Mouse (Mus musculus): ENCODE measurements around the gene Blm. TPM values are rescaled to one million over a fixed set of nuclear protein-coding genes. Genes with fewer than 3 reads are reported as not detected.

The Blm gene
- polyA plus RNA-seq, 1 experiment from 2014 or later: 33.1 TPM

- H3K9me3 ChIP-seq: no peaks in the 10 kb centered on the region
- 95% methylated on average over 7 of the region's 7 CpGs for WGBS
- H3K4me3 ChIP-seq: no peak overlapping the region
- no peaks in the 10 kb centered on the region for H3K27me3 ChIP-seq (ENCODE audit: insufficient read depth, poor library complexity, severe bottlenecking)
- no peak overlapping the region for H3K27ac ChIP-seq
- H3K36me3 ChIP-seq: peaks cover 77% of the 10 kb centered on the region
- DNase-seq (ENCODE audit: low spot score): no peak
- no peaks in the 10 kb centered on the region for H3K4me1 ChIP-seq (replicated peaks)
These were observed 61.1 kb downstream of the Blm start for GRCm38 (mm10) chr7:80473837-80474236.

GRCm38 (mm10) chr7:80468851-80469250, 66.1 kb downstream of the Blm start:
- 94% methylated on average over 2 of the region's 2 CpGs for WGBS
- H3K27ac ChIP-seq: no peak overlapping the region
- no peaks in the 10 kb centered on the region for H3K9me3 ChIP-seq
- H3K4me1 ChIP-seq (replicated peaks): no peaks in the 10 kb centered on the region
- peaks cover 89% of the 10 kb centered on the region for H3K36me3 ChIP-seq
- no peaks in the 10 kb centered on the region for H3K27me3 ChIP-seq (ENCODE audit: insufficient read depth, poor library complexity, severe bottlenecking)
- no peak overlapping the region for H3K4me3 ChIP-seq
- no peak for DNase-seq (ENCODE audit: low spot score)

- Histone ChIP-seq H3K9me3 (no peaks in the 10 kb centered on the region), H3K36me3 (peaks cover 91% of the 10 kb centered on the region), H3K4me3 (no peak overlapping the region), H3K4me1 (replicated peaks) (no peaks in the 10 kb centered on the region), H3K27ac (no peak overlapping the region), H3K27me3 (ENCODE audit: insufficient read depth, poor library complexity, severe bottlenecking) (no peaks in the 10 kb centered on the region)
- WGBS: 96% methylated on average over 2 of the region's 2 CpGs
- DNase-seq (ENCODE audit: low spot score): no peak
These were observed 67.6 kb downstream of the Blm start for GRCm38 (mm10) chr7:80467334-80467733.

GRCm38 (mm10) chr7:80464831-80465230, 70.1 kb downstream of the Blm start:
- Histone ChIP-seq H3K4me3 (no peak overlapping the region), H3K36me3 (peaks cover 95% of the 10 kb centered on the region), H3K27me3 (ENCODE audit: insufficient read depth, poor library complexity, severe bottlenecking) (no peaks in the 10 kb centered on the region), H3K9me3 (no peaks in the 10 kb centered on the region), H3K4me1 (replicated peaks) (no peaks in the 10 kb centered on the region), H3K27ac (no peak overlapping the region)
- 86% methylated on average over 5 of the region's 5 CpGs for WGBS
- no peak for DNase-seq (ENCODE audit: low spot score)

- no peaks in the 10 kb centered on the region for H3K27me3 ChIP-seq (ENCODE audit: insufficient read depth, poor library complexity, severe bottlenecking)
- H3K36me3 ChIP-seq: peaks cover 95% of the 10 kb centered on the region
- H3K27ac ChIP-seq: no peak overlapping the region
- DNase-seq (ENCODE audit: low spot score): no peak
- no peaks in the 10 kb centered on the region for H3K9me3 ChIP-seq
- WGBS: 88% methylated on average over 7 of the region's 7 CpGs
- H3K4me3 ChIP-seq: no peak overlapping the region
- no peaks in the 10 kb centered on the region for H3K4me1 ChIP-seq (replicated peaks)
These were observed 73.0 kb downstream of the Blm start for GRCm38 (mm10) chr7:80461891-80462290.

GRCm38 (mm10) chr7:80460892-80461291, 74.0 kb downstream of the Blm start:
- WGBS: 97% methylated on average over 4 of the region's 4 CpGs
- H3K36me3 ChIP-seq: peaks cover 95% of the 10 kb centered on the region
- DNase-seq (ENCODE audit: low spot score): no peak
- no peaks in the 10 kb centered on the region for H3K4me1 ChIP-seq (replicated peaks)
- no peaks in the 10 kb centered on the region for H3K27me3 ChIP-seq (ENCODE audit: insufficient read depth, poor library complexity, severe bottlenecking)
- H3K9me3 ChIP-seq: no peaks in the 10 kb centered on the region
- no peak overlapping the region for H3K4me3 ChIP-seq
- H3K27ac ChIP-seq: no peak overlapping the region

- Histone ChIP-seq H3K4me1 (replicated peaks) (no peaks in the 10 kb centered on the region), H3K27me3 (ENCODE audit: insufficient read depth, poor library complexity, severe bottlenecking) (no peaks in the 10 kb centered on the region), H3K9me3 (no peaks in the 10 kb centered on the region), H3K27ac (no peak overlapping the region), H3K4me3 (no peak overlapping the region), H3K36me3 (peaks cover 94% of the 10 kb centered on the region)
- WGBS: 96% methylated on average over 5 of the region's 5 CpGs
- no peak for DNase-seq (ENCODE audit: low spot score)
These were observed 74.7 kb downstream of the Blm start for GRCm38 (mm10) chr7:80460199-80460598.

GRCm38 (mm10) chr7:80457831-80458343, 77.0 kb downstream of the Blm start:
- Histone ChIP-seq H3K9me3 (no peaks in the 10 kb centered on the region), H3K27ac (no peak overlapping the region), H3K36me3 (peaks cover 95% of the 10 kb centered on the region), H3K4me3 (no peak overlapping the region), H3K4me1 (replicated peaks) (no peaks in the 10 kb centered on the region), H3K27me3 (ENCODE audit: insufficient read depth, poor library complexity, severe bottlenecking) (no peaks in the 10 kb centered on the region)
- WGBS: 93% methylated on average over 3 of the region's 3 CpGs
- DNase-seq (ENCODE audit: low spot score): no peak

GRCm38 (mm10) chr7:80457241-80457640, 77.7 kb downstream of the Blm start:
- Histone ChIP-seq H3K27me3 (ENCODE audit: insufficient read depth, poor library complexity, severe bottlenecking) (no peaks in the 10 kb centered on the region), H3K36me3 (peaks cover 94% of the 10 kb centered on the region), H3K4me3 (no peak overlapping the region), H3K27ac (no peak overlapping the region), H3K9me3 (no peaks in the 10 kb centered on the region), H3K4me1 (replicated peaks) (no peaks in the 10 kb centered on the region)
- DNase-seq (ENCODE audit: low spot score): no peak
- WGBS: 86% methylated on average over 6 of the region's 6 CpGs

- Histone ChIP-seq H3K4me1 (replicated peaks) (0 out of 2 replicates have a peak, but pooled peaks cover 4% of the 10 kb centered on the region), H3K4me3 (no peak overlapping the region), H3K27me3 (ENCODE audit: insufficient read depth, poor library complexity, severe bottlenecking) (no peaks in the 10 kb centered on the region), H3K27ac (no peak overlapping the region), H3K9me3 (no peaks in the 10 kb centered on the region), H3K36me3 (peaks cover 94% of the 10 kb centered on the region)
- WGBS: 94% methylated on average over 6 of the region's 6 CpGs
- no peak for DNase-seq (ENCODE audit: low spot score)
These were observed 78.6 kb downstream of the Blm start for GRCm38 (mm10) chr7:80456327-80456726.

- H3K9me3 ChIP-seq: no peaks in the 10 kb centered on the region
- DNase-seq (ENCODE audit: low spot score): no peak
- H3K27me3 ChIP-seq (ENCODE audit: insufficient read depth, poor library complexity, severe bottlenecking): no peaks in the 10 kb centered on the region
- H3K36me3 ChIP-seq: peaks cover 91% of the 10 kb centered on the region
- no peak overlapping the region for H3K4me3 ChIP-seq
- H3K4me1 ChIP-seq (replicated peaks): 0 out of 2 replicates have a peak, but pooled peaks cover 7% of the 10 kb centered on the region
- 91% methylated on average over 4 of the region's 4 CpGs for WGBS
- no peak overlapping the region for H3K27ac ChIP-seq
These were observed 79.3 kb downstream of the Blm start for GRCm38 (mm10) chr7:80455505-80456160.

- H3K27me3 ChIP-seq (ENCODE audit: insufficient read depth, poor library complexity, severe bottlenecking): no peaks in the 10 kb centered on the region
- H3K4me3 ChIP-seq: no peak overlapping the region
- H3K27ac ChIP-seq: no peak overlapping the region
- 0 out of 2 replicates have a peak, but pooled peaks cover 7% of the 10 kb centered on the region for H3K4me1 ChIP-seq (replicated peaks)
- WGBS: 95% methylated on average over 2 of the region's 2 CpGs
- H3K9me3 ChIP-seq: no peaks in the 10 kb centered on the region
- DNase-seq (ENCODE audit: low spot score): no peak
- H3K36me3 ChIP-seq: peaks cover 82% of the 10 kb centered on the region
These were observed 80.1 kb downstream of the Blm start for GRCm38 (mm10) chr7:80454786-80455185.

- Histone ChIP-seq H3K4me3 (no peak overlapping the region), H3K4me1 (replicated peaks) (0 out of 2 replicates have a peak, but pooled peaks cover 7% of the 10 kb centered on the region), H3K27me3 (ENCODE audit: insufficient read depth, poor library complexity, severe bottlenecking) (no peaks in the 10 kb centered on the region), H3K27ac (no peak overlapping the region), H3K36me3 (peaks cover 76% of the 10 kb centered on the region), H3K9me3 (no peaks in the 10 kb centered on the region)
- DNase-seq (ENCODE audit: low spot score): no peak
- WGBS: 95% methylated on average over 5 of the region's 5 CpGs
These were observed 80.9 kb downstream of the Blm start for GRCm38 (mm10) chr7:80453997-80454396.

Data from hindbrain, embryonic 10.5 days (tissue).